In genomic region chr2:38481166-38481778, GRCm38 (mm10) we compare ENCODE assay signal across 9 mouse cellular contexts. TPM values are rescaled to one million over a fixed set of nuclear protein-coding genes. Genes with fewer than 3 reads are reported as not detected.
DNase-seq lines count a peak whose midpoint lies in the region; ATAC-seq lines count a peak whose summit lies in the region.
"Had no signal": no experiment of that assay in that cellular context is flagged by ENCODE, and none has a peak within 500 bp of the region (broad histone marks: within the 10 kb centered on the region; RNA-seq: fewer than 3 reads in every experiment).

No protein-coding gene starts in this region.

- H3K9ac ChIP-seq in hindbrain, embryonic 15.5 days, result no peak overlapping the region
- no peak overlapping the region for H3K9ac ChIP-seq in hindbrain, embryonic 11.5 days (ENCODE audit: low read depth, low read length)

- H3K4me1 ChIP-seq in hindbrain, embryonic 15.5 days (replicated peaks), result 0 out of 2 replicates have a peak, but pooled peaks cover 9% of the 10 kb centered on the region
- no peaks in the 10 kb centered on the region for H3K4me1 ChIP-seq in hindbrain, embryonic 11.5 days (replicated peaks; ENCODE audit: control insufficient read depth, insufficient read depth, low read length)

- H3K9me3 ChIP-seq in hindbrain, embryonic 15.5 days, result no peaks in the 10 kb centered on the region
- H3K9me3 ChIP-seq in hindbrain, embryonic 11.5 days (ENCODE audit: control insufficient read depth, low read length), result no peaks in the 10 kb centered on the region

- H3K27me3 ChIP-seq in hindbrain, embryonic 15.5 days, result no peaks in the 10 kb centered on the region
- H3K27me3 ChIP-seq in hindbrain, embryonic 11.5 days (ENCODE audit: control insufficient read depth, insufficient read depth, low read length), result no peaks in the 10 kb centered on the region
- H3K27me3 ChIP-seq: Patski had no signal

- no peaks in the 10 kb centered on the region for H3K36me3 ChIP-seq in hindbrain, embryonic 15.5 days
- H3K36me3 ChIP-seq in hindbrain, embryonic 11.5 days (ENCODE audit: control insufficient read depth, insufficient read depth, low read length), result no peaks in the 10 kb centered on the region

- peak overlapping the region; percentile 5; the same call in 1 of the 2 replicates for H3K27ac ChIP-seq in hindbrain, embryonic 15.5 days (replicated peaks)
- no peak overlapping the region for H3K27ac ChIP-seq in hindbrain, embryonic 11.5 days (ENCODE audit: low read depth, low read length)

- no peak overlapping the region for H3K4me2 ChIP-seq in hindbrain, embryonic 15.5 days
- no peak overlapping the region for H3K4me2 ChIP-seq in hindbrain, embryonic 11.5 days (replicated peaks; ENCODE audit: low read depth, low read length)

- WGBS in hindbrain, embryonic 15.5 days, result 81% methylated on average over 6 of the region's 6 CpGs
- WGBS in hindbrain, embryonic 11.5 days, result 73% methylated on average over 6 of the region's 6 CpGs

- DNase-seq in hindbrain, embryonic 11.5 days (ENCODE audit: low spot score), result no peak
- peak; percentile 63 for DNase-seq in lung, postnatal 36 days
- DNase-seq in cerebellum, adult 11-12 months, result no peak
- no peak for DNase-seq in T-cell, adult 2 months (ENCODE audit: low spot score)
- no peak for DNase-seq in left cerebral cortex, adult 18-20 months (ENCODE audit: low spot score in 2 of 2)

- no peak; the same call in 1 of the 2 replicates for ATAC-seq in hindbrain, embryonic 15.5 days (ENCODE audit: low FRiP score, low read depth)
- no peak for ATAC-seq in hindbrain, embryonic 11.5 days (ENCODE audit: low FRiP score)
- ATAC-seq in activated CD4-positive, CD25-positive, alpha-beta regulatory T cell, adult 4 months, result peak; percentile 18
- peak; percentile 55 for ATAC-seq in granulocyte monocyte progenitor cell, adult 5-6 weeks (replicated peaks; ENCODE audit: poor library complexity, severe bottlenecking)
- ATAC-seq: Patski had no signal

- no peak overlapping the region for H3K4me3 ChIP-seq in hindbrain, embryonic 15.5 days
- no peak overlapping the region for H3K4me3 ChIP-seq in hindbrain, embryonic 11.5 days (ENCODE audit: low read depth, low read length)

RNA-seq across cellular contexts. Expression of gene Nek6, which starts 30.2 kb away (rescaled TPM):
- 67.5 and 71.6 TPM in 2 replicates for polyA plus RNA-seq in hindbrain, embryonic 15.5 days (2015; fragmentation: Nextera tagmentation; extraction: Ambion mirVana)
- polyA plus RNA-seq in hindbrain, embryonic 11.5 days (2014; fragmentation: Nextera tagmentation; extraction: Ambion mirVana), result 84.5 and 87.8 TPM in 2 replicates
- 1 to 10 TPM; 3.0 to 3.5 TPM for polyA plus RNA-seq in activated CD4-positive, CD25-positive, alpha-beta regulatory T cell, adult 4 months (2017; shearing (Covaris generic))
- 7.3 and 24.4 TPM in 2 replicates for total RNA-seq in granulocyte monocyte progenitor cell, adult 5-6 weeks (2014; fragmentation: Nextera tagmentation)
- total RNA-seq in granulocyte monocyte progenitor cell, adult 5-6 weeks (2017), result 7.5 TPM in 2 replicates
- 10 to 100 TPM; 25.1 to 30.8 TPM for total RNA-seq in left cerebral cortex, adult 18-20 months (2021)

Comparison
In these comparisons a context has a peak if more than half of its experiments do, and no peak if none do; other contexts are left out.
1. ATAC-seq: peak in activated CD4-positive, CD25-positive, alpha-beta regulatory T cell, adult 4 months (single experiment) and granulocyte monocyte progenitor cell, adult 5-6 weeks (single experiment); none in hindbrain, embryonic 15.5 days (single experiment) and hindbrain, embryonic 11.5 days (single experiment).
2. RNA of gene Nek6, which starts 30.2 kb away (polyA plus RNA-seq): 84.5 to 87.8 TPM in hindbrain, embryonic 11.5 days and 67.5 to 71.6 TPM in hindbrain, embryonic 15.5 days; 3.0 to 3.5 TPM in activated CD4-positive, CD25-positive, alpha-beta regulatory T cell, adult 4 months; every median in the first group is over 10 times any median in the second.